Mouse (Mus musculus) testis, adult 10 weeks (tissue): ENCODE measurements around the gene Cnksr2. TPM values are rescaled to one million over a fixed set of nuclear protein-coding genes. Genes with fewer than 3 reads are reported as not detected.

Source experiments
- polyA plus RNA-seq: library from polyadenylated mRNA; stranded (reverse); fragments of 350-450 nt; fragmentation: Illumina TruSeq; extraction: RNeasy Lipid Tissue Mini Kit (QIAGEN cat#74804); gene quantifications from one replicate; pipeline ENCODE4 v1.2.3, GENCODE M21; 2014; ENCODE audit warnings: low read depth, low replicate concordance

Cnksr2 gene
- polyA plus RNA-seq: 1.9 TPM

GRCm38 (mm10) chrX:158043057-158043843 is at the start of gene Cnksr2:
Cnksr2 (minus strand) TSS chrX:158043294.

GRCm38 (mm10) chrX:157818207-157818920 is 224.7 kb downstream of the Cnksr2 start, which contains the start of gene Klhl34:
Klhl34 (plus strand) TSS chrX:157818435.

Other genes with a start within 250 kb of the Cnksr2 start
- not detected for gene Klhl34, start 224.9 kb downstream of the Cnksr2 start, polyA plus RNA-seq